Mouse (Mus musculus) ES-E14 (cell line): ENCODE results near the gene S100pbp. TPM values are rescaled to one million over a fixed set of nuclear protein-coding genes. Genes with fewer than 3 reads are reported as not detected.

Experiments used
- DNase-seq: peaks from one replicate; pipeline ENCODE4 v3.0.0-alpha.2; 2013; ENCODE audit warnings: low read depth, low spot score
- H3K27ac ChIP-seq: 2 replicates; pipeline ENCODE4 v1.5.1; 2012; ENCODE audit warnings: low read depth, mild to moderate bottlenecking, low read length, moderate library complexity, mixed read lengths; ENCODE audit not compliant: poor library complexity, insufficient read depth, severe bottlenecking
- H3K36me3 ChIP-seq: 2 replicates; pipeline ENCODE4 v1.6.1; 2012; ENCODE audit warnings: mild to moderate bottlenecking, low read length, moderate library complexity, mixed read lengths; ENCODE audit not compliant: control insufficient read depth, poor library complexity, insufficient read depth, severe bottlenecking
- H3K4me1 ChIP-seq, 2 experiments: fragments of 150-350 bp in 1 of 2; sonication (generic) in 1 of 2; 2 replicates each; pipeline ENCODE4 v1.6.1; 2012; ENCODE audit warnings: low read length in 2 of 2, mild to moderate bottlenecking in 1 of 2, mixed read lengths in 1 of 2; ENCODE audit not compliant: control insufficient read depth in 2 of 2, insufficient read depth in 2 of 2, poor library complexity in 1 of 2
- H3K4me3 ChIP-seq, 2 experiments: fragments of 150-350 bp in 1 of 2; sonication (generic) in 1 of 2; 2 replicates each; pipeline ENCODE4 v1.5.1; 2012; ENCODE audit warnings: low read length in 2 of 2, low read depth in 1 of 2, mild to moderate bottlenecking in 1 of 2, mixed read lengths in 1 of 2; ENCODE audit not compliant: insufficient read depth in 1 of 2, poor library complexity in 1 of 2, severe bottlenecking in 1 of 2
- H3K9ac ChIP-seq: 2 replicates; pipeline ENCODE4 v1.6.1; 2012; ENCODE audit warnings: low read depth, mild to moderate bottlenecking, low read length, mixed read lengths; ENCODE audit not compliant: poor library complexity, insufficient read depth, severe bottlenecking
- H3K9me3 ChIP-seq: fragments of 150-350 bp; sonication (generic); 2 replicates; pipeline ENCODE4 v1.6.1; 2012; ENCODE audit warnings: low read depth, mild to moderate bottlenecking, low read length; ENCODE audit not compliant: control insufficient read depth, insufficient read depth
- CHD2 ChIP-seq: IDR thresholded peaks from 2 replicates; pipeline ENCODE4 v1.6.1; 2014; ENCODE audit warnings: mild to moderate bottlenecking, low read depth, low read length, inconsistent platforms
- HCFC1 ChIP-seq: IDR thresholded peaks from 2 replicates; pipeline ENCODE4 v1.6.1; 2012; ENCODE audit warnings: low read length, inconsistent platforms, borderline replicate concordance; ENCODE audit not compliant: insufficient read depth
- MAFK ChIP-seq: IDR thresholded peaks from 2 replicates; pipeline ENCODE4 v1.6.1; 2014; ENCODE audit warnings: mild to moderate bottlenecking, low read depth, low read length, inconsistent platforms; ENCODE audit not compliant: insufficient read depth
- ZC3H11A ChIP-seq: IDR thresholded peaks from 2 replicates; pipeline ENCODE4 v1.6.1; 2012; ENCODE audit warnings: low read depth, mild to moderate bottlenecking, inconsistent platforms, low read length, borderline replicate concordance
- ZNF384 ChIP-seq: IDR thresholded peaks from 2 replicates; pipeline ENCODE4 v1.6.1; 2012; ENCODE audit warnings: low read depth, low read length, inconsistent platforms
- in situ Hi-C, 2 experiments: fragments of 600-800 bp; cut with MboI; formaldehyde crosslinking; loops; one replicate each; pipeline ENCODE4 v1.15.1; 2025; ENCODE audit warnings: low sequenced_read_pairs in 2 of 2, inconsistent platforms in 1 of 2; ENCODE audit not compliant: unreplicated experiment in 2 of 2
- total RNA-seq: library from RNA; depleted of rRNA; stranded (reverse); fragments of 300-350 nt; gene quantifications from 2 replicates; pipeline ENCODE4 v1.2.3, GENCODE M21; 2012

S100pbp gene
- total RNA-seq, 1 experiment: 25.7 TPM

DNA sequence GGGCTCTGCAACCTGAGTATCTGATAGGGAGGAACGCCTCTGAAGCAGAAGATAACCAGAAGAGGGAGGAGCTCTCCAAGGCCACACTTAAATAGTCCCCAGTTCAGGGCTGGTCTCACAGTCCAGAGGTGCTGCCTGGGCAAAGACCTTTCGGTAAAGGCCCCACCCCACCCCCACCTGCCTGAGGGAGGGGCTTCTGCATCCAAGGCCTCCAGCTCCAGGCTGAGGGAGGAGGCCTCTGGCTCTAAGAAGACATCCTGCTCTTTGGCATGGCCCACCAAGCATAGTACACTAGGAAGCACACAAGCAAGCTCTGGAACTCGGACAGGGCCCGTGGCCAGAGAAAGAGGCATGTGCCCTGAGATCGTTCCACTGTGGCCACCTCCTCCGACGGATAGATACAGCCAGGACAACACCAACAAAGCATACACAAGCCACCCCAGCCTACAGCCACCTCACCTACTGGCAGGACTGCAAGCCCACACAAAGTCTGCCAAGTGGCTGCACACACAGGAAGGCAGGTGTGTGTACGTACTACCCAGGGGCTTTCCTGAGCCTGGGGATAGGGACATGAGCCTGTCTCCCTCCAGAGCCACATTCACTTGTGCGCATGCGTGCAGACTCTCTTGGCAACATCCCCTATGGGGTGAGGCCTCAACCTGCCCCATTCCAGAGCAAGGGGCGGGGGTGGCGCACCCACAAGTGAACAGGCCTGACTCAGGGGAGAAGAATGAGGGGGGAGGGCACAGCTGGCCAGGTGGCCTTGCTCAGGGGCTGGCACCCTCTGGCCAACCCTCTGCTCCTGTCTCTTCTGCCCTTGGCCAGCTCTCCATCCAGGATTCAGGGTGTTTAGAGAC, 42.3 kb upstream of the S100pbp start:
- Histone ChIP-seq H3K9ac (peak overlapping the region; percentile 76), H3K4me1 (peaks cover 10 to 35% of the 10 kb centered on the region in 2 experiments), H3K9me3 (no peaks in the 10 kb centered on the region), H3K27ac (peak overlapping the region; percentile 95), H3K4me3 (peak overlapping the region; percentile 59), H3K36me3 (peaks cover 4% of the 10 kb centered on the region; the same call in 1 of the 2 replicates)
- peak; percentile 87 for DNase-seq
- TF ChIP-seq HCFC1: peak; percentile 49; the same call in 1 of the 2 replicates
- no peak for TF ChIP-seq MAFK
- TF ChIP-seq CHD2: no peak; the same call in 1 of the 2 replicates
- in situ Hi-C loops: no loop called here

DNA sequence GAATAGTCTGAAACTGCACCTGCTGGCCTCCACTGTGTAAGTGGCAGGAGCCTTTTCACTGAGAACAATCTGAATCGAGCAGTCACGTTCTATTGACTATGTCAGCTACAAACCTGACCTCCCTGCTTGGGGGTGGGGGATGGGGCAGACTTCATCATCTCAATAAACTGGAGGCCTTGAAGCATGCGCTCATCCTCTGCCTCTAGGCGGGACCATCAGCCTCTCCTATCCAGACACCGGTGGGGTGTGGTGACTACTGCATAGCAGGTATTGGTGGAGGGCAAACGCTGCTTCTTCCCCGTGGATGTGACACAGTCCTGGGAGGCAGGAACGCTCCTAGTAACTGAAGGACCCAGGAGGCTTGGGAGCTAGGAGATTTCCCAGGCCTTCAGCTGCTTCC, 41.4 kb upstream of the S100pbp start:
- H3K27ac ChIP-seq: peak overlapping the region; percentile 95

DNA sequence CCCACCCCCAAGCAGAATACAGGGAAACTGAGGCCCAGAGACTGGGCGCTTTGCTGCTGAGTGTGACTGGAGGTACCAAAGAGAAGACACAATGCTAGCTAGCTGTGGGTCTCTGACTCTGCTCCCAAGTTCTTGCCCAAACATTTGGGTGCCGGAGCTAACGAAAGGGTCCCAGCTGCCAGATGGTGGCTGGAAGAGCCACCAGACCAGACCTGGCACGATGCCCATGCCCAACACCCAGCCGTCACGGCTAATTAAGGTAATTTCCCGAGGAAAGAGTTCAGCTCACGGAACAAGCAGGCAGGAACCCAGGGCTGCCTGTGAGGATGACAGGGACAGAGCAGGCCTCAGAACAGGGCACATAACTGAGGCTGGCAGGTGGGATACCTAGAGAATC, 38.5 kb upstream of the S100pbp start:
- in situ Hi-C loops: no loop called here
- TF ChIP-seq CHD2 (no peak), ZNF384 (no peak), ZC3H11A (no peak), HCFC1 (no peak), MAFK (no peak)
- Histone ChIP-seq H3K27ac (peak overlapping the region; percentile 48), H3K9ac (no peak overlapping the region), H3K4me1 (peaks cover 19 to 45% of the 10 kb centered on the region in 2 experiments), H3K36me3 (peaks cover 30% of the 10 kb centered on the region; the same call in 1 of the 2 replicates), H3K4me3 (peak overlapping the region in 1 of 2 experiments; percentile 67; a peak in 2 of 4 replicates), H3K9me3 (no peaks in the 10 kb centered on the region)
- DNase-seq: no peak

More for the DNA sequence above, 41.4 kb upstream of the S100pbp start:
- in situ Hi-C loops: no loop called here
- TF ChIP-seq MAFK: no peak
- no peak for TF ChIP-seq HCFC1
- no peak for TF ChIP-seq ZNF384
- no peak for TF ChIP-seq ZC3H11A
- no peak for TF ChIP-seq CHD2
- peak overlapping the region; percentile 59 for H3K4me3 ChIP-seq
- DNase-seq: peak; percentile 74
- peaks cover 14 to 37% of the 10 kb centered on the region in 2 experiments for H3K4me1 ChIP-seq
- no peaks in the 10 kb centered on the region for H3K9me3 ChIP-seq
- peak overlapping the region; percentile 55; the same call in 1 of the 2 replicates for H3K9ac ChIP-seq
- peaks cover 5% of the 10 kb centered on the region; the same call in 1 of the 2 replicates for H3K36me3 ChIP-seq

DNA sequence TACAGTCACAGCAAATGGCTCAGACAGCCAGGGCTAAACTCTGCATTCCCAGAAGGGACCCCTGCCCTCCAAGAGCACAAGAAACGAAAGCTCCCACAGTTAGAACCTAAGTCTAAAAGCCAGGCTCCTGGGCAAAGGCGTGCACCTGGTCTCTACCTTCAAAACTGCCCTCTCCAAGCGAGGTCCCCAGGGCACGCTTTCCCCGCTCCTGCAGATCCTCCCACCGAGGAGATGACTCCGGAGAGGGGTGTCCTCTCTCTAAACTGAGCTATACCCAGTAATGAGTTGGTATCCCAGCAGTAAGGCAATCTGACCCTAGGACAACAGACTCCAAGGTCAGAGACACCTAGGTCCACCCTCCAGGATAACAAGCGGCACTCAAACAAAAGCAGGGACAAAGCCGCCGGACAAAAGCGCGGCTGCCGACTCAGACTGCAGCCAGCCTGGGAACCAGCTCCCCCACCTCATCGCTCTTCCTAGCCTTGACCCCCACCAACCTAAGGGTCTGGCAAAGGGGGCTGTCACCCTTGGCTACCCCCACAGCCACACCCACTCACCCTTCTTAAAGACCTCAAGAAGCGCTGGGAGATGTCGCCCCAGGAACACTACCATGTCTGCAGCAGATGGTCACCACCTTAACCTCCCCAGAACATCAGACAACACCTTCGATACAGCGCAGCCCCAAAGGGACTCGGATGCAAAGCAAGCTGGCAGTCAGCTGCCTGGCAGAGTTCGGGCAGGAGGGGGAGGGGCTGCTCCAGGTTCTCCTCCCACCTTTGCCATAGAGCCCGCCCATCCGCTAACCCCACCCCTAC, 37.9 kb upstream of the S100pbp start:
- Histone ChIP-seq H3K27ac (peak overlapping the region; percentile 78), H3K4me3 (peak overlapping the region; percentile 57 to 67), H3K9me3 (no peaks in the 10 kb centered on the region), H3K36me3 (peaks cover 33% of the 10 kb centered on the region; the same call in 1 of the 2 replicates), H3K4me1 (peaks cover 18 to 48% of the 10 kb centered on the region in 2 experiments), H3K9ac (peak overlapping the region; percentile 12; the same call in 1 of the 2 replicates)
- no peak for DNase-seq
- TF ChIP-seq HCFC1 (no peak), MAFK (no peak), CHD2 (no peak), ZNF384 (no peak), ZC3H11A (no peak)
- in situ Hi-C loops: no loop called here
